ENCODE assay signal across 7 mouse cellular contexts in the genomic region with DNA sequence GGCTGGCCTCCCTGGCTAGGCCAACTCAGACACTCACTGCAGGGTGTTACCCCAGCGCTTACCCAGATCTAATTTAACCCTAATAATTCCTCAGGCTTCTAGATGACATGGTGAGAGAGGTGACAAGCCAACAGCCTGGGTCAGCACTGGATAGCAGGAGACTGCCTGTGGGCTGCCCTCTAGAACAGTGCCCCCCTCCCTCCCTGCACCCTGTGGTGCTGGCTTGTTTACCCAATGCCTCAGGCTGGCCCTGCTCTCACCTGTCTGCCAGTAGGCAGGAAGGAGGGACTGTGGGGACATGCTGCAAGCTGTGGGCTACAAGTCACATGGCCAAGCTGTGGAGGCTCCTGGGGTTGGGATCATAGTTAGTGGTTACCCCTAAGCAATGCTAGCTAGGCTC. TPM values are rescaled to one million over a fixed set of nuclear protein-coding genes. Genes with fewer than 3 reads are reported as not detected.
DNase-seq lines count a peak whose midpoint lies in the region; ATAC-seq and TF ChIP-seq lines count a peak whose summit lies in the region.

No protein-coding gene starts in this region.

- no peaks in the 10 kb centered on the region for H3K9me3 ChIP-seq in megakaryocyte, embryonic 14.5 days
- H3K9me3 ChIP-seq in embryonic facial prominence, embryonic 13.5 days = no peaks in the 10 kb centered on the region
- H3K9me3 ChIP-seq in intestine, postnatal 0 days (ENCODE audit: control insufficient read depth) = no peaks in the 10 kb centered on the region
- H3K9me3 ChIP-seq in stomach, embryonic 16.5 days (replicated peaks; ENCODE audit: control insufficient read depth, low read length) = no peaks in the 10 kb centered on the region

- 0 out of 2 replicates have a peak overlapping the region, but pooled peaks have one; percentile 9 for H3K4me2 ChIP-seq in embryonic facial prominence, embryonic 13.5 days
- no peak overlapping the region for H3K4me2 ChIP-seq in intestine, postnatal 0 days (replicated peaks; ENCODE audit: low read depth)
- H3K4me2 ChIP-seq in stomach, embryonic 16.5 days (ENCODE audit: low read depth, low read length) = peak overlapping the region; percentile 91

- no peak overlapping the region for H3K27ac ChIP-seq in embryonic facial prominence, embryonic 13.5 days
- H3K27ac ChIP-seq in intestine, postnatal 0 days (ENCODE audit: low read depth, low read length) = peak overlapping the region; percentile 50
- no peak overlapping the region for H3K27ac ChIP-seq in stomach, embryonic 16.5 days (ENCODE audit: low read length)

- peak overlapping the region; percentile 98 for H3K4me3 ChIP-seq in megakaryocyte, embryonic 14.5 days (replicated peaks)
- no peak overlapping the region for H3K4me3 ChIP-seq in embryonic facial prominence, embryonic 13.5 days
- H3K4me3 ChIP-seq in intestine, postnatal 0 days (ENCODE audit: low read depth, low read length) = no peak overlapping the region
- H3K4me3 ChIP-seq in stomach, embryonic 16.5 days (replicated peaks; ENCODE audit: low read length) = no peak overlapping the region

- no peak for ATAC-seq in megakaryocyte, adult 5-6 weeks (ENCODE audit: poor library complexity, severe bottlenecking)
- no peak for ATAC-seq in embryonic facial prominence, embryonic 13.5 days (ENCODE audit: insufficient number of reproducible peaks, insufficient read depth, low FRiP score, low TSS enrichment, low read depth)
- no peak for ATAC-seq in intestine, postnatal 0 days
- ATAC-seq in stomach, embryonic 16.5 days (ENCODE audit: insufficient read depth, low FRiP score) = no peak

- H3K9ac ChIP-seq in embryonic facial prominence, embryonic 13.5 days = peak overlapping the region; percentile 93; the same call in 1 of the 2 replicates
- H3K9ac ChIP-seq in intestine, postnatal 0 days (ENCODE audit: low read depth, low read length) = no peak overlapping the region
- H3K9ac ChIP-seq in stomach, embryonic 16.5 days (ENCODE audit: low read length) = no peak overlapping the region; the same call in 1 of the 2 replicates

- H3K27me3 ChIP-seq in megakaryocyte, embryonic 14.5 days (replicated peaks) = no peaks in the 10 kb centered on the region
- H3K27me3 ChIP-seq in embryonic facial prominence, embryonic 13.5 days = no peaks in the 10 kb centered on the region
- no peaks in the 10 kb centered on the region for H3K27me3 ChIP-seq in intestine, postnatal 0 days (replicated peaks; ENCODE audit: control insufficient read depth, insufficient read depth, low read length)
- no peaks in the 10 kb centered on the region for H3K27me3 ChIP-seq in stomach, embryonic 16.5 days (ENCODE audit: control insufficient read depth, insufficient read depth, low read length)

- 85% methylated on average over 1 of the region's 1 CpGs for WGBS in embryonic facial prominence, embryonic 13.5 days
- WGBS in intestine, postnatal 0 days = 65% methylated on average over 1 of the region's 1 CpGs
- WGBS in stomach, embryonic 16.5 days = 65% methylated on average over 1 of the region's 1 CpGs

- TF ChIP-seq CTCF in intestine, postnatal 0 days (IDR thresholded peaks at IDR 0.05; ENCODE audit: low read depth) = no peak

- H3K4me1 ChIP-seq in megakaryocyte, embryonic 14.5 days = peaks cover 79% of the 10 kb centered on the region
- H3K4me1 ChIP-seq in embryonic facial prominence, embryonic 13.5 days = peaks cover 29% of the 10 kb centered on the region
- H3K4me1 ChIP-seq in intestine, postnatal 0 days (replicated peaks; ENCODE audit: control insufficient read depth, insufficient read depth, low read length) = peaks cover 7% of the 10 kb centered on the region
- H3K4me1 ChIP-seq in stomach, embryonic 16.5 days (ENCODE audit: control insufficient read depth, insufficient read depth, low read length) = peaks cover 24% of the 10 kb centered on the region

- H3K36me3 ChIP-seq in megakaryocyte, embryonic 14.5 days (replicated peaks; ENCODE audit: low read length) = peaks cover 62% of the 10 kb centered on the region
- peaks cover 58% of the 10 kb centered on the region for H3K36me3 ChIP-seq in embryonic facial prominence, embryonic 13.5 days
- peaks cover 38% of the 10 kb centered on the region for H3K36me3 ChIP-seq in intestine, postnatal 0 days (ENCODE audit: control insufficient read depth, insufficient read depth)
- peaks cover 34% of the 10 kb centered on the region for H3K36me3 ChIP-seq in stomach, embryonic 16.5 days (ENCODE audit: control insufficient read depth, insufficient read depth, low read length)

- no peak for DNase-seq in yolk sac, embryonic 10.5 days (ENCODE audit: low spot score)
- no peak for DNase-seq in lung, adult 18-20 months

RNA-seq across cellular contexts. Expression of a gene that starts 2.9 kb away (rescaled TPM):
- 2,144 and 3,272 TPM in 2 replicates for polyA plus RNA-seq in megakaryocyte, embryonic 14.5 days (2012; ENCODE audit: insufficient read depth, low replicate concordance)
- 289 and 306 TPM in 2 replicates for total RNA-seq in megakaryocyte, adult 5-6 weeks (2015)
- 194 and 196 TPM in 2 replicates for total RNA-seq in megakaryocyte, adult 5-6 weeks (2017)
- 703 and 715 TPM in 2 replicates for polyA plus RNA-seq in embryonic facial prominence, embryonic 13.5 days (2015; fragmentation: Nextera tagmentation; extraction: Ambion mirVana)
- 888 and 937 TPM in 2 replicates for polyA plus RNA-seq in intestine, postnatal 0 days (2015; fragmentation: Nextera tagmentation; extraction: Ambion mirVana)
- polyA plus RNA-seq in stomach, embryonic 16.5 days (2015; fragmentation: Nextera tagmentation; extraction: Ambion mirVana) = 983 and 1,041 TPM in 2 replicates

RNA-seq across cellular contexts. Expression of a gene that starts 9.3 kb away (rescaled TPM):
- 1.5 and 1.8 TPM in 2 replicates for polyA plus RNA-seq in megakaryocyte, embryonic 14.5 days (2012; ENCODE audit: insufficient read depth, low replicate concordance)
- total RNA-seq in megakaryocyte, adult 5-6 weeks (2015) = 0.04 TPM in 1 of 2 replicates, not detected in the other
- total RNA-seq in megakaryocyte, adult 5-6 weeks (2017) = not detected in 2 replicates
- polyA plus RNA-seq in embryonic facial prominence, embryonic 13.5 days (2015; fragmentation: Nextera tagmentation; extraction: Ambion mirVana) = 0.10 and 0.12 TPM in 2 replicates
- polyA plus RNA-seq in intestine, postnatal 0 days (2015; fragmentation: Nextera tagmentation; extraction: Ambion mirVana) = 0.38 and 0.43 TPM in 2 replicates
- not detected in 2 replicates for polyA plus RNA-seq in stomach, embryonic 16.5 days (2015; fragmentation: Nextera tagmentation; extraction: Ambion mirVana)

RNA-seq across cellular contexts. Expression of a gene that starts 18.3 kb away (rescaled TPM):
- polyA plus RNA-seq in megakaryocyte, embryonic 14.5 days (2012; ENCODE audit: insufficient read depth, low replicate concordance) = 1.4 and 2.2 TPM in 2 replicates
- total RNA-seq in megakaryocyte, adult 5-6 weeks (2015) = 2.0 and 2.4 TPM in 2 replicates
- 0.20 and 0.92 TPM in 2 replicates for total RNA-seq in megakaryocyte, adult 5-6 weeks (2017)
- polyA plus RNA-seq in embryonic facial prominence, embryonic 13.5 days (2015; fragmentation: Nextera tagmentation; extraction: Ambion mirVana) = 0.81 and 0.84 TPM in 2 replicates
- polyA plus RNA-seq in intestine, postnatal 0 days (2015; fragmentation: Nextera tagmentation; extraction: Ambion mirVana) = 0.16 and 0.26 TPM in 2 replicates
- polyA plus RNA-seq in stomach, embryonic 16.5 days (2015; fragmentation: Nextera tagmentation; extraction: Ambion mirVana) = 0.31 and 0.44 TPM in 2 replicates

RNA-seq across cellular contexts. Expression of a gene that starts 25.2 kb away (rescaled TPM):
- 451 and 1,194 TPM in 2 replicates for polyA plus RNA-seq in megakaryocyte, embryonic 14.5 days (2012; ENCODE audit: insufficient read depth, low replicate concordance)
- 52.6 and 53.3 TPM in 2 replicates for total RNA-seq in megakaryocyte, adult 5-6 weeks (2015)
- total RNA-seq in megakaryocyte, adult 5-6 weeks (2017) = 70.2 and 100 TPM in 2 replicates
- polyA plus RNA-seq in embryonic facial prominence, embryonic 13.5 days (2015; fragmentation: Nextera tagmentation; extraction: Ambion mirVana) = 102 and 106 TPM in 2 replicates
- 88.0 and 89.6 TPM in 2 replicates for polyA plus RNA-seq in intestine, postnatal 0 days (2015; fragmentation: Nextera tagmentation; extraction: Ambion mirVana)
- 84.6 and 86.3 TPM in 2 replicates for polyA plus RNA-seq in stomach, embryonic 16.5 days (2015; fragmentation: Nextera tagmentation; extraction: Ambion mirVana)

RNA-seq across cellular contexts. Expression of a gene that starts 38.0 kb away (rescaled TPM):
- polyA plus RNA-seq in megakaryocyte, embryonic 14.5 days (2012; ENCODE audit: insufficient read depth, low replicate concordance) = 209 and 257 TPM in 2 replicates
- total RNA-seq in megakaryocyte, adult 5-6 weeks (2015) = 17.5 and 21.0 TPM in 2 replicates
- 8.8 and 21.1 TPM in 2 replicates for total RNA-seq in megakaryocyte, adult 5-6 weeks (2017)
- 58.1 and 62.1 TPM in 2 replicates for polyA plus RNA-seq in embryonic facial prominence, embryonic 13.5 days (2015; fragmentation: Nextera tagmentation; extraction: Ambion mirVana)
- 47.6 and 48.5 TPM in 2 replicates for polyA plus RNA-seq in intestine, postnatal 0 days (2015; fragmentation: Nextera tagmentation; extraction: Ambion mirVana)
- 47.4 and 53.2 TPM in 2 replicates for polyA plus RNA-seq in stomach, embryonic 16.5 days (2015; fragmentation: Nextera tagmentation; extraction: Ambion mirVana)
